Mouse (Mus musculus): ENCODE data around the gene Hrct1.

DNA sequence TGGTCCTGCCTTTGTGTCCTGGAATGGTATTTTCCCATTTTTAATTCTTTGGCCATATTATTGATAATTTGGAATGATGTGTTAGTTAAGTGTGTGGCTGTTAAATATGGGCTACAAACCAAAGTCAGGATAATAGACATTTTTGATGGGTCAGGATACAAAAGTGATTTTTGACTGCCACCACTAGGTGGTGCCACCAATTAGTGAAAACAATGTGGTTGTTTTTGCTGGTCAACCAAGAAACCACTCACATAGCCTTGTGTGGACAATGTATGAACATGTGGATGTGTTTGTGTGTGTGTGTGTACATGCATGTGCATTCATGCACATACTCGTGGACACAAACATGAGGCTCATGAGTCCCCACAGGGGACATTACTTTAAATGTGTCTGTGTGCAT is 2.2 kb upstream of the Hrct1 start:
- TF ChIP-seq GATA1 (IDR thresholded peaks at IDR 0.05; ENCODE audit: low read length), result no peak
- no peak for TF ChIP-seq TAL1 (IDR thresholded peaks at IDR 0.05; ENCODE audit: low read length)
